Mouse (Mus musculus): Measurements from ENCODE around the gene Frmd8. TPM values are rescaled to one million over a fixed set of nuclear protein-coding genes. Genes with fewer than 3 reads are reported as not detected.

The Frmd8 gene
- total RNA-seq, 2 experiments from 2014 or later, result 19.8 to 20.1 TPM

Other genes starting within 250 kb of the Frmd8 start
- gene Rela, start 237.8 kb downstream of the Frmd8 start, total RNA-seq (2021), result 10 to 100 TPM; 21.0 to 26.7 TPM
- gene Sipa1, start 211.6 kb downstream of the Frmd8 start, total RNA-seq (2021), result 10 to 100 TPM; 22.8 to 26.1 TPM
- 10 to 100 TPM; 16.1 to 17.0 TPM for gene Map3k11, start 186.5 kb downstream of the Frmd8 start, total RNA-seq (2021)
- 10 to 100 TPM; 66.3 to 72.2 TPM for gene Pcnx3, start 186.4 kb downstream of the Frmd8 start, total RNA-seq (2021)
- not detected for gene Kcnk7, start 170.9 kb downstream of the Frmd8 start, total RNA-seq (2021)
- 10 to 100 TPM; 15.6 to 20.1 TPM for gene Ehbp1l1, start 149.0 kb downstream of the Frmd8 start, total RNA-seq (2021)
- 10 to 100 TPM; 32.1 to 41.1 TPM for gene Fam89b, start 145.6 kb downstream of the Frmd8 start, total RNA-seq (2021)
- 10 to 100 TPM; 24.7 to 32.7 TPM for gene Ltbp3, start 134.4 kb downstream of the Frmd8 start, total RNA-seq (2021)
- gene Scyl1, start 103.9 kb downstream of the Frmd8 start, total RNA-seq (2021), result 10 to 100 TPM; 73.6 to 75.1 TPM
- 1 to 10 TPM; 3.6 to 3.7 TPM for gene Slc25a45, start 2.5 kb upstream of the Frmd8 start, total RNA-seq (2021)
- gene Tigd3, start 18.9 kb upstream of the Frmd8 start, total RNA-seq (2021), result 1 to 10 TPM; 3.4 to 4.2 TPM
- gene Dpf2, start 37.7 kb upstream of the Frmd8 start, total RNA-seq (2021), result 10 to 100 TPM; 78.1 to 92.3 TPM
- 1 to 10 TPM; 4.7 to 5.7 TPM for gene Cdc42ep2, start 49.5 kb upstream of the Frmd8 start, total RNA-seq (2021)
- gene Pola2, start 88.9 kb upstream of the Frmd8 start, total RNA-seq (2021), result 1 to 10 TPM; 8.0 to 10.0 TPM
- gene Slc22a20, start 110.9 kb upstream of the Frmd8 start, total RNA-seq (2021), result not detected
- gene Capn1, start 140.6 kb upstream of the Frmd8 start, total RNA-seq (2021), result 10 to 100 TPM; 21.3 to 23.1 TPM
- gene Syvn1, start 171.3 kb upstream of the Frmd8 start, total RNA-seq (2021), result 10 to 100 TPM; 42.5 to 45.3 TPM
- 10 to 100 TPM; 39.9 to 50.8 TPM for gene Mrpl49, start 182.5 kb upstream of the Frmd8 start, total RNA-seq (2021)
- 100 to 1,000 TPM; 583 to 634 TPM for gene Fau, start 182.6 kb upstream of the Frmd8 start, total RNA-seq (2021)
- gene Znhit2, start 185.9 kb upstream of the Frmd8 start, total RNA-seq (2021), result 10 to 100 TPM; 39.5 to 41.2 TPM
- gene Tm7sf2, start 193.1 kb upstream of the Frmd8 start, total RNA-seq (2021), result 10 to 100 TPM; 40.1 to 44.2 TPM
- 10 to 100 TPM; 84.3 to 95.9 TPM for gene Vps51, start 202.0 kb upstream of the Frmd8 start, total RNA-seq (2021)
- not detected for gene Tmem262, start 204.8 kb upstream of the Frmd8 start, total RNA-seq (2021)
- 1 to 10 TPM in 1 of 2 experiments, under 1 TPM in 1; 0.57 to 1.5 TPM for gene Gm28374, start 207.0 kb upstream of the Frmd8 start, total RNA-seq (2021)
- 10 to 100 TPM; 33.1 to 33.7 TPM for gene Zfpl1, start 209.7 kb upstream of the Frmd8 start, total RNA-seq (2021)
- gene Cdca5, start 209.7 kb upstream of the Frmd8 start, total RNA-seq (2021), result 1 to 10 TPM in 1 of 2 experiments, under 1 TPM in 1; 0.99 to 1.0 TPM
- not detected for gene AC131692.1, start 219.1 kb upstream of the Frmd8 start, total RNA-seq (2021)
- not detected for gene Naaladl1, start 230.5 kb upstream of the Frmd8 start, total RNA-seq (2021)
- gene Sac3d1, start 243.4 kb upstream of the Frmd8 start, total RNA-seq (2021), result 10 to 100 TPM; 16.8 to 18.2 TPM

All from layer of hippocampus, postnatal 14 days (tissue).